Mouse (Mus musculus): ENCODE results near the gene St7.

DNA sequence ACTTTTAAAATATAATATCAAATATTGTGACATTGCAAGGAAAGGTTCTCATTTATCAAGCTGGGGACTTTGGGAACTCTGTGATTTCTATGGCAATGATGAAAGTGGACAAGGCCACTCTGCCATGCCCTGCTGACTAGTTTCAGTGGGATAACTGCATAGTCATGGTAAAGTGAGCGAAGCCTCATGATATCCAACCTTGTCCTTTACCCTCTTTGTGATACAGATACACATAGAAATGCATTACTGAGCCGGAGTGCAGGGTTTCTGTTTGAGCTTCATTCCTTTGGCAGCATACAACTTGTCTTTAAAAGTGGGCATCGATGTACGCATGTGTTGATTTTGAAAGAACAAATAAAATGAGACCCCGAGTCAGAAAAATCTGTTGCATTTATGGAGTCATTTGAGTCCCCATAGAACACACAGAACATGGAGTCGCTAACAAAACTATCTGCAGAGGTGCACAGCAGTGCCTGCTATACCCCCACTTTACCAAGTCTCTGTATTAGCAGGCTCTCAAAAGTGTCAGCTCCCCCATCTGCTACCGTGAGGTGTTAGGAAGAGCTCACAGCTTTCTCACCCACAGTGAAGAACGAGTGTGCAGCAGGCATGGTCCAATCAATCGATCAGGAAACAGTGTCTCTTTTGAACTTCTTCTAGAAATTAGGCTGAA lies 77.4 kb downstream of the St7 start:
- TF ChIP-seq CTCF (IDR thresholded peaks at IDR 0.05; ENCODE audit: extremely low read depth, insufficient read depth, insufficient read length, insufficient replicate concordance): no peak
- no peak for TF ChIP-seq POLR2A (IDR thresholded peaks at IDR 0.05; ENCODE audit: low read depth, low read length)
